Mouse (Mus musculus): ENCODE measurements around the gene G6pc2. TPM values are rescaled to one million over a fixed set of nuclear protein-coding genes. Genes with fewer than 3 reads are reported as not detected.

The G6pc2 gene
- polyA plus RNA-seq, 1 experiment from 2014 or later: not detected

DNA sequence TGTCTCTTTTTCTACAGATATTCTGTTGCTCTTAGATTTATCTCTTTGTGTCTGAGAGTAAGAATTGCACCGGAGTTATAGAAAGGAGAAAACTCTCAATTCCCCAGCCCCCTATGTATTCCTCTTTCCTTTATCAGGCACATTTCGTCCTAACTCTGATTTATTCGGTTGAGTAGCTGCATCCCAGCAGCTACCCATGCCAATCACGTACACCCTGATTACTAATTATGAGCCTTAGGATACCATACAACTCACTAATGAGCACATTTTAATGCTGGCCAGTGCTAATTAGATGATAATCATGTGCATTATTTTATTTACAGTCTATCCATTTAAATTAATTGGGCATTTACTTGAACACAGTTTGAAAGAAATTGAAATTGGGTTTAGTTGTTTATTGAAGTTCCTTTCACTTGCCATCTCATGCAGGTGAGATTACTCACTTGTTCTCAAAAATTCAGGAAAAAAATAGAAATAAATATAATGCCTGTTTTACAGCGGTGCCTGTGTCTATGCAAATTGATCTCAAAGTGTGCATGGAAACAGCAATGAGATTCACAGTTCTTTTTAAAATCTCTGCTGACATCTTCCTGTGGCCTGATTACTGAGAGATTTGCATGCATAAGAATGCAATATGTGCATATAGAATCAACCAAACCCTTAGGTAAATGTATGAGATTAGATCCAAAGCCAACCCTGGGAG is 24.3 kb downstream of the G6pc2 start:
- H3K4me2 ChIP-seq: no peak overlapping the region
- H3K4me1 ChIP-seq (ENCODE audit: insufficient read depth): no peaks in the 10 kb centered on the region
- no peaks in the 10 kb centered on the region for H3K36me3 ChIP-seq (ENCODE audit: insufficient read depth)
- DNase-seq: no peak
- no peak for TF ChIP-seq CTCF (IDR thresholded peaks at IDR 0.05; ENCODE audit: low read depth)
- ATAC-seq (ENCODE audit: insufficient read depth): no peak
- H3K4me3 ChIP-seq (ENCODE audit: low read depth, low read length): no peak overlapping the region
- H3K9me3 ChIP-seq (ENCODE audit: low read depth, low read length): no peaks in the 10 kb centered on the region
- H3K9ac ChIP-seq: no peak overlapping the region
- WGBS: 90% methylated on average over 5 of the region's 5 CpGs
- no peak overlapping the region for H3K27ac ChIP-seq (ENCODE audit: low read depth)
- H3K27me3 ChIP-seq (ENCODE audit: insufficient read depth, low read length): no peaks in the 10 kb centered on the region

DNA sequence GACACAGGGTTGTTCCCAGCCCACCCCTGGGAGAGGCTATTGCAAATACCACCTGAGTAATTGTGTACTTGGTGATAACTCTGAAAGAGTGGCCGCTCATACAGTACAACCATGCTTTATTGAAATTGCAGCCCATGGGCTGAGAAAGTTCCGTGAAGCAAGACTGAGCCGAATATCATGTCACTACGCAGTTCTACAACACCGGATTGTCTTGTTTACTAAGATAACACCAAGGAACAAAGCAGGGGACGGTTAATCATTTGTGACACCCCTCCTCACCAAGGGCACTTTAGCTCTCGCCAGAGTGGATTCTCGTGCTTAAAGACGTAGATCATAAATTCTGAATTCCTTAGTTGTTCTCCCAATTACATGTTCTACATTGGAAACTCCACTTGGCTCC is 28.4 kb downstream of the G6pc2 start:
- 59% methylated on average over 9 of the region's 9 CpGs for WGBS
- no peaks in the 10 kb centered on the region for H3K36me3 ChIP-seq (ENCODE audit: insufficient read depth)
- H3K4me2 ChIP-seq: no peak overlapping the region
- H3K9ac ChIP-seq: no peak overlapping the region
- no peaks in the 10 kb centered on the region for H3K9me3 ChIP-seq (ENCODE audit: low read depth, low read length)
- no peak for TF ChIP-seq CTCF (IDR thresholded peaks at IDR 0.05; ENCODE audit: low read depth)
- H3K4me1 ChIP-seq (ENCODE audit: insufficient read depth): 0 out of 2 replicates have a peak, but pooled peaks cover 1% of the 10 kb centered on the region
- H3K27me3 ChIP-seq (ENCODE audit: insufficient read depth, low read length): no peaks in the 10 kb centered on the region
- no peak for DNase-seq
- no peak overlapping the region for H3K27ac ChIP-seq (ENCODE audit: low read depth)
- no peak overlapping the region for H3K4me3 ChIP-seq (ENCODE audit: low read depth, low read length)
- ATAC-seq (ENCODE audit: insufficient read depth): no peak

DNA sequence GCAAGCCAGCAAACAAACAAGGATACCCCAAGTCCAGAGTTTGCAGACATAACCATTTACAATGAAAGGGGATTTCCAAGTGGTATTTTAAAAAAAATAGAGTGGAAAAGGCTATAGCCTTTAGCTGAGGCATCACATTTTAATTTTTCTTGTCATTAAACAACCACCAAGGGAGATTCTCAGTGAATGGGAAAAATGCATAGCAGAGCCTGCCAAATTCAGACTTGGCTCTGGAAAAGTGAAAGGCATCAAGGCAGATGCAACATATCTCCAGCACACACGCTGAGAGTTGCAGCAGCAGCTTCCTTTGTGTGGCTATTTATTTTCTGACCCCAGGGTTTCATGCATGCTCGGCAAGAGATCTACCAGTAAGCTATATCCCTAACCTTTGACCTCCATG is 34.1 kb downstream of the G6pc2 start:
- Histone ChIP-seq H3K4me1 (ENCODE audit: insufficient read depth) (0 out of 2 replicates have a peak, but pooled peaks cover 12% of the 10 kb centered on the region), H3K27me3 (ENCODE audit: insufficient read depth, low read length) (no peaks in the 10 kb centered on the region), H3K36me3 (ENCODE audit: insufficient read depth) (no peaks in the 10 kb centered on the region), H3K27ac (ENCODE audit: low read depth) (peak overlapping the region; percentile 73), H3K4me3 (ENCODE audit: low read depth, low read length) (no peak overlapping the region), H3K9me3 (ENCODE audit: low read depth, low read length) (no peaks in the 10 kb centered on the region), H3K4me2 (no peak overlapping the region), H3K9ac (no peak overlapping the region)
- no peak for TF ChIP-seq CTCF (IDR thresholded peaks at IDR 0.05; ENCODE audit: low read depth)
- WGBS: 20% methylated on average over 2 of the region's 2 CpGs
- peak; percentile 89 for ATAC-seq (ENCODE audit: insufficient read depth)
- DNase-seq: peak; percentile 95

DNA sequence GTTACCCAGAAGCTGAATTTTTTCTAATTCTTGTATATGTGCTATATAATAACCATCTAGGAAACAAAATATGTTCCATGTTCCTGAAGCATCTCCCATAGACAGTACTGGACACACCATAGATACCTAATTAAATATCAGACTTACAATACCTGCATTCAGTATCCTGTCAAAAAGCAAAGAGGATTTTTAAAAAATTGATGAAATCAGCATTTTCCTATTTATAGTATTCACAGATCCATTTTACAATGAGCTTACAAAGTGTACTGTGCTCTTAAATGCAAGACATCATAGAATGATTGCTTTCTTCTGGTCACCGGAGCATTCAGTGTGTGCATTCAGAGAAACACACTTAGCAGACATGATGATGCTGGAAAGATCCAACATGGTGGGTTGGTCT is 36.2 kb downstream of the G6pc2 start:
- Histone ChIP-seq H3K4me1 (ENCODE audit: insufficient read depth) (0 out of 2 replicates have a peak, but pooled peaks cover 12% of the 10 kb centered on the region), H3K9ac (no peak overlapping the region), H3K36me3 (ENCODE audit: insufficient read depth) (no peaks in the 10 kb centered on the region), H3K27me3 (ENCODE audit: insufficient read depth, low read length) (no peaks in the 10 kb centered on the region), H3K9me3 (ENCODE audit: low read depth, low read length) (no peaks in the 10 kb centered on the region), H3K4me3 (ENCODE audit: low read depth, low read length) (no peak overlapping the region), H3K27ac (ENCODE audit: low read depth) (no peak overlapping the region), H3K4me2 (no peak overlapping the region)
- no peak for TF ChIP-seq CTCF (IDR thresholded peaks at IDR 0.05; ENCODE audit: low read depth)
- ATAC-seq (ENCODE audit: insufficient read depth) (no peak), DNase-seq (no peak)
- 86% methylated on average over 1 of the region's 1 CpGs for WGBS

DNA sequence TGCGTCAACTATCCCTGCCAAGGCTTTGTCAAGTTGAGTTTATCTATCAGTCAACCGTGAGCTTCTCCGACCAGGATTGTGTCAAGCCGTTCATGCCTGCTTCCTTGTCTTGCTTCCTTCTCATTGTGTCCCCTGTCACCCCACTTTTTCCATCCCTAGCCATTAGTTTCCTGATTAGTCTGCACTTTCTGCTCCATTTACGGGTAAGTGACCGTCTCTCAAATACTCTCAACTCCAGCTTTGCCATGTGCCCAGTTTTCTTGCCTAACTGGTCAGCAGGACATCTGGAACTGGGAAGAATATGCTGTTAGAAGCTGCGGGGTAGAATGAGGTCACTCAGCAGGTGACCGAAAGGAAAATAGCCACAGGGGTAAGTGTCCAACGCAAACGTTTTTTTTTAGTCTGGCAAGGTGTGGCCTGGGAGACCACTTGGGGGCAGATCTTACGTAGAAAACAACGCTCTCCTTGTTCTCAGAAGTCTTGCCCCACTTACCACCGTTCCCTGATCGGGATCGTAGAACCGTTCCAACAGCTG is 37.4 kb downstream of the G6pc2 start:
- TF ChIP-seq CTCF (IDR thresholded peaks at IDR 0.05; ENCODE audit: low read depth): no peak
- Histone ChIP-seq H3K36me3 (ENCODE audit: insufficient read depth) (no peaks in the 10 kb centered on the region), H3K4me2 (no peak overlapping the region), H3K4me3 (ENCODE audit: low read depth, low read length) (no peak overlapping the region), H3K4me1 (ENCODE audit: insufficient read depth) (0 out of 2 replicates have a peak, but pooled peaks cover 12% of the 10 kb centered on the region), H3K9me3 (ENCODE audit: low read depth, low read length) (no peaks in the 10 kb centered on the region), H3K27me3 (ENCODE audit: insufficient read depth, low read length) (no peaks in the 10 kb centered on the region), H3K9ac (no peak overlapping the region), H3K27ac (ENCODE audit: low read depth) (no peak overlapping the region)
- no peak for ATAC-seq (ENCODE audit: insufficient read depth)
- DNase-seq: no peak
- WGBS: 53% methylated on average over 16 of the region's 16 CpGs

DNA sequence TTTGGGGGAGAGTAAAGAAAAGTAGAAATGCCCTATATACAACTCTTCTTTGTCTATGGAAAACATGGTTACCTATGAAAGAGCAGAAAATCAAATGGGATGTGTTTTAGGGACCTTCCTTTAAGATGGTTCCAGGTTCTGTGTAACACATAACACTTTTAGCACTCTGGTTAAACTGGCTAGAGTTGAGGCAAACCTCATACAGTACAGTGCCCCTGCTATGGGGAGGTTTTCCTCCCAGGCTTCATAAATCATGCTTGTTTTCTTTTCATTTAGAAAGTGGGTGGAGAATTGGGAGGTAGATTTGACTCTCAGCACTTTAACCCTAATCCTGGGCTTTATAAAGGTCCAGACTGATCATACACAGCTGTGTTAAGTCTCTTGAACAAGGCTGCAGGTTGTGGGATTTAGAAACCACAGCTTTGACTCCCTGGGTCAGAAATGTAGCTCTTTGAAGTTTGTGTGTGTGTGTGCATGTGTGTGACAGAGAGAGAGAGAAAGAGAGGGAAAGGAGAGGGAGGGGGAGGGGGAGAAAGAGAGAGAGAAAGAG is 53.3 kb downstream of the G6pc2 start:
- no peak for TF ChIP-seq CTCF (IDR thresholded peaks at IDR 0.05; ENCODE audit: low read depth)
- Histone ChIP-seq H3K4me2 (no peak overlapping the region), H3K27ac (ENCODE audit: low read depth) (no peak overlapping the region), H3K4me1 (ENCODE audit: insufficient read depth) (no peaks in the 10 kb centered on the region), H3K9ac (no peak overlapping the region), H3K36me3 (ENCODE audit: insufficient read depth) (no peaks in the 10 kb centered on the region), H3K9me3 (ENCODE audit: low read depth, low read length) (no peaks in the 10 kb centered on the region), H3K4me3 (ENCODE audit: low read depth, low read length) (no peak overlapping the region), H3K27me3 (ENCODE audit: insufficient read depth, low read length) (no peaks in the 10 kb centered on the region)
- DNase-seq: no peak
- ATAC-seq (ENCODE audit: insufficient read depth): no peak

DNA sequence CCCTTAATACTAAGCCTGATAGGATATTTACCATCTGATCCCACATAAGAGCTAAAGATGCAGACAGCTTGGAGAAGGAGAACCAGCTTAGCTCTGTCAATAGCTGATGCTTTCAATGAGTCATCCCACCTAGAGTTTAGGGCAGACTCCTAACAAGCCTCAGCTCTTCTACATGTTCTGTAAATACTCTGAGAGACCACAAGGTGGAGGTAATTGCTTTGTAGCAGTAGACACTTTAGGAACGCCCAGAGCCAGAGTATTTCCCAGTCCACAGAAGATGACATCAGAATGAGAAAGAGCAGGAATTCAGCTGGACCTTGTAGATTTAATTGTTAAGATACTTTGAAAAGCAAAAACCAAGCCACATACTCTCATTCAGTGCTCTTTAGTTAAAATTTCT is 65.0 kb downstream of the G6pc2 start:
- no peaks in the 10 kb centered on the region for H3K27me3 ChIP-seq (ENCODE audit: insufficient read depth, low read length)
- H3K27ac ChIP-seq (ENCODE audit: low read depth): no peak overlapping the region
- TF ChIP-seq CTCF (IDR thresholded peaks at IDR 0.05; ENCODE audit: low read depth): peak; percentile 68
- H3K9me3 ChIP-seq (ENCODE audit: low read depth, low read length): no peaks in the 10 kb centered on the region
- ATAC-seq (ENCODE audit: insufficient read depth) (no peak), DNase-seq (peak; percentile 68)
- no peaks in the 10 kb centered on the region for H3K36me3 ChIP-seq (ENCODE audit: insufficient read depth)
- no peak overlapping the region for H3K4me3 ChIP-seq (ENCODE audit: low read depth, low read length)
- H3K9ac ChIP-seq: no peak overlapping the region
- no peak overlapping the region for H3K4me2 ChIP-seq
- H3K4me1 ChIP-seq (ENCODE audit: insufficient read depth): no peaks in the 10 kb centered on the region
- 6% methylated on average over 1 of the region's 1 CpGs for WGBS

Other genes starting within 250 kb of the G6pc2 start
- gene Nostrin, start 75.3 kb upstream of the G6pc2 start, polyA plus RNA-seq (2014; fragmentation: Nextera tagmentation; extraction: Ambion mirVana): 11.6 and 14.4 TPM in 2 replicates
- gene Spc25, start 4.9 kb upstream of the G6pc2 start, polyA plus RNA-seq (2014; fragmentation: Nextera tagmentation; extraction: Ambion mirVana): 192 and 198 TPM in 2 replicates
- gene Abcb11, start 131.5 kb downstream of the G6pc2 start, polyA plus RNA-seq (2014; fragmentation: Nextera tagmentation; extraction: Ambion mirVana): 0.22 TPM in 1 of 2 replicates, not detected in the other
- gene Dhrs9, start 169.4 kb downstream of the G6pc2 start, polyA plus RNA-seq (2014; fragmentation: Nextera tagmentation; extraction: Ambion mirVana): not detected in 2 replicates

All from lung, embryonic 14.5 days (tissue).